In genomic region chr2:29666589-29666988, GRCm38 (mm10) we compare ENCODE assay signal across 9 mouse cellular contexts. TPM values are rescaled to one million over a fixed set of nuclear protein-coding genes. Genes with fewer than 3 reads are reported as not detected.
A peak's percentile ranks its signal among the peaks of the same experiment; 100 is the strongest.
DNase-seq lines count a peak whose midpoint lies in the region; ATAC-seq lines count a peak whose summit lies in the region.
"Had no signal": no experiment of that assay in that cellular context is flagged by ENCODE, and none has a peak within 500 bp of the region (broad histone marks: within the 10 kb centered on the region; RNA-seq: fewer than 3 reads in every experiment).

No protein-coding gene starts in this region.

- H3K9me3 ChIP-seq in heart, embryonic 12.5 days (replicated peaks): no peaks in the 10 kb centered on the region
- H3K9me3 ChIP-seq in limb, embryonic 11.5 days (ENCODE audit: control insufficient read depth, low read length): no peaks in the 10 kb centered on the region
- H3K9me3 ChIP-seq in midbrain, embryonic 12.5 days: no peaks in the 10 kb centered on the region
- H3K9me3 ChIP-seq: G1E had no signal

- H3K36me3 ChIP-seq in heart, embryonic 12.5 days: no peaks in the 10 kb centered on the region
- H3K36me3 ChIP-seq in limb, embryonic 11.5 days (ENCODE audit: control insufficient read depth, insufficient read depth, low read length): no peaks in the 10 kb centered on the region
- H3K36me3 ChIP-seq in midbrain, embryonic 12.5 days: no peaks in the 10 kb centered on the region

- ATAC-seq in heart, embryonic 12.5 days (ENCODE audit: insufficient number of reproducible peaks, low FRiP score): peak; percentile 54
- no peak for ATAC-seq in limb, embryonic 11.5 days (ENCODE audit: insufficient number of reproducible peaks, low FRiP score, low TSS enrichment, low read depth)
- no peak for ATAC-seq in midbrain, embryonic 12.5 days (ENCODE audit: low FRiP score, low read depth)
- ATAC-seq in erythroid progenitor cell, adult 5-6 weeks (replicated peaks; ENCODE audit: low FRiP score, poor library complexity, severe bottlenecking): no peak

- DNase-seq in kidney, adult 11 months: peak; percentile 29
- DNase-seq in kidney, adult 8-10 months: no peak
- DNase-seq in adrenal gland, postnatal 14 days: peak; percentile 79
- DNase-seq in limb, embryonic 11.5 days (ENCODE audit: low spot score): peak; percentile 72
- DNase-seq in layer of hippocampus, postnatal 14 days (ENCODE audit: low spot score in 2 of 2): no peak

- peak overlapping the region; percentile 44 for H3K4me2 ChIP-seq in heart, embryonic 12.5 days
- no peak overlapping the region for H3K4me2 ChIP-seq in limb, embryonic 11.5 days (ENCODE audit: low read depth, severe bottlenecking)
- H3K4me2 ChIP-seq in midbrain, embryonic 12.5 days (replicated peaks): no peak overlapping the region

- no peaks in the 10 kb centered on the region for H3K27me3 ChIP-seq in heart, embryonic 12.5 days (replicated peaks)
- H3K27me3 ChIP-seq in limb, embryonic 11.5 days (ENCODE audit: control insufficient read depth, insufficient read depth, low read length): no peaks in the 10 kb centered on the region
- H3K27me3 ChIP-seq in midbrain, embryonic 12.5 days: no peaks in the 10 kb centered on the region

- H3K4me3 ChIP-seq in heart, embryonic 12.5 days: no peak overlapping the region
- no peak overlapping the region for H3K4me3 ChIP-seq in limb, embryonic 11.5 days (ENCODE audit: low read depth, low read length)
- H3K4me3 ChIP-seq in midbrain, embryonic 12.5 days: no peak overlapping the region

- 0 out of 2 replicates have a peak overlapping the region, but pooled peaks have one; percentile 10 for H3K27ac ChIP-seq in heart, embryonic 12.5 days (ENCODE audit: poor library complexity, severe bottlenecking)
- no peak overlapping the region for H3K27ac ChIP-seq in limb, embryonic 11.5 days (replicated peaks; ENCODE audit: low read depth, low read length)
- peak overlapping the region; percentile 35; the same call in 1 of the 2 replicates for H3K27ac ChIP-seq in midbrain, embryonic 12.5 days (replicated peaks)

- H3K9ac ChIP-seq in heart, embryonic 12.5 days: no peak overlapping the region
- H3K9ac ChIP-seq in limb, embryonic 11.5 days (ENCODE audit: low read length): no peak overlapping the region
- no peak overlapping the region for H3K9ac ChIP-seq in midbrain, embryonic 12.5 days (replicated peaks)

- 11% methylated on average over 7 of the region's 7 CpGs for WGBS in heart, embryonic 12.5 days
- WGBS in limb, embryonic 11.5 days: 2% methylated on average over 7 of the region's 7 CpGs
- 7% methylated on average over 7 of the region's 7 CpGs for WGBS in midbrain, embryonic 12.5 days

- H3K4me1 ChIP-seq in heart, embryonic 12.5 days (replicated peaks): peaks cover 77% of the 10 kb centered on the region
- peaks cover 16% of the 10 kb centered on the region for H3K4me1 ChIP-seq in limb, embryonic 11.5 days (ENCODE audit: control insufficient read depth, insufficient read depth, low read length)
- peaks cover 39% of the 10 kb centered on the region for H3K4me1 ChIP-seq in midbrain, embryonic 12.5 days

RNA-seq across cellular contexts. Expression of gene Rapgef1, which starts 47.1 kb away (rescaled TPM):
- total RNA-seq in adrenal gland, postnatal 14 days (2021): 57.3 and 61.2 TPM in 2 replicates
- polyA plus RNA-seq in heart, embryonic 12.5 days (2016; fragmentation: Nextera tagmentation; extraction: Ambion mirVana): 13.2 and 14.5 TPM in 2 replicates
- polyA plus RNA-seq in limb, embryonic 11.5 days (2014; fragmentation: Nextera tagmentation; extraction: Ambion mirVana): 17.1 and 19.7 TPM in 2 replicates
- 22.5 and 24.1 TPM in 2 replicates for polyA plus RNA-seq in midbrain, embryonic 12.5 days (2016; fragmentation: Nextera tagmentation; extraction: Ambion mirVana)
- 100 to 1,000 TPM; 118 to 128 TPM for total RNA-seq in layer of hippocampus, postnatal 14 days (2021)
- total RNA-seq in erythroid progenitor cell, adult 5-6 weeks (2015; ENCODE audit: low replicate concordance): 8.4 and 9.7 TPM in 2 replicates
- total RNA-seq in erythroid progenitor cell, adult 5-6 weeks (2017; ENCODE audit: low replicate concordance): 19.0 and 22.6 TPM in 2 replicates

Comparison
In these comparisons a context has a peak if more than half of its experiments do, and no peak if none do; other contexts are left out.
1. DNase-seq: peak in kidney, adult 11 months (single experiment), adrenal gland, postnatal 14 days (single experiment) and limb, embryonic 11.5 days (single experiment); none in kidney, adult 8-10 months (0 of 2) and layer of hippocampus, postnatal 14 days (0 of 2).